Mouse (Mus musculus): ENCODE results near the gene Usp29.
"Not testable (repeated sequence)": the region's sequence is repeated elsewhere in the genome, so short reads cannot be mapped to it uniquely, and the experiment has no call there.

Gene Usp29

GRCm38 (mm10) chr7:6770286-6770685 lies 39.9 kb downstream of the Usp29 start:
- peak; percentile 28 for DNase-seq

GRCm38 (mm10) chr7:6773865-6774413 lies 43.6 kb downstream of the Usp29 start:
- not testable (repeated sequence) for DNase-seq

- DNase-seq: no peak
These were observed 46.1 kb downstream of the Usp29 start for GRCm38 (mm10) chr7:6776314-6777059.

- peak; percentile 14 for DNase-seq
These were observed 46.7 kb downstream of the Usp29 start for GRCm38 (mm10) chr7:6777107-6777506.

GRCm38 (mm10) chr7:6777689-6778088 lies 47.3 kb downstream of the Usp29 start:
- no peak for DNase-seq

- no peak for DNase-seq
These were observed 48.8 kb downstream of the Usp29 start for GRCm38 (mm10) chr7:6779172-6779571.

- no peak for DNase-seq
These were observed 51.2 kb downstream of the Usp29 start for GRCm38 (mm10) chr7:6781541-6781940.

- peak; percentile 35 for DNase-seq
These were observed 54.1 kb downstream of the Usp29 start for GRCm38 (mm10) chr7:6784340-6785073.

GRCm38 (mm10) chr7:6787000-6787399 lies 56.6 kb downstream of the Usp29 start:
- peak; percentile 23 for DNase-seq

GRCm38 (mm10) chr7:6788101-6788500 lies 57.7 kb downstream of the Usp29 start:
- DNase-seq: no peak

GRCm38 (mm10) chr7:6791286-6792065 lies 61.1 kb downstream of the Usp29 start:
- no peak for DNase-seq

- DNase-seq: no peak
These were observed 62.9 kb downstream of the Usp29 start for GRCm38 (mm10) chr7:6793240-6793639.

GRCm38 (mm10) chr7:6793811-6794210 lies 63.4 kb downstream of the Usp29 start:
- no peak for DNase-seq

GRCm38 (mm10) chr7:6797408-6797807 lies 67.0 kb downstream of the Usp29 start:
- no peak for DNase-seq

GRCm38 (mm10) chr7:6799105-6799805 lies 68.9 kb downstream of the Usp29 start:
- no peak for DNase-seq

GRCm38 (mm10) chr7:6800586-6801441 lies 70.4 kb downstream of the Usp29 start:
- DNase-seq: no peak

- no peak for DNase-seq
These were observed 71.3 kb downstream of the Usp29 start for GRCm38 (mm10) chr7:6801642-6802041.

- DNase-seq: no peak
These were observed 80.2 kb downstream of the Usp29 start for GRCm38 (mm10) chr7:6810556-6810955.

GRCm38 (mm10) chr7:6814971-6815370 lies 84.6 kb downstream of the Usp29 start:
- DNase-seq: no peak

GRCm38 (mm10) chr7:6816706-6817376 lies 86.5 kb downstream of the Usp29 start:
- no peak for DNase-seq

GRCm38 (mm10) chr7:6820296-6820695 lies 89.9 kb downstream of the Usp29 start:
- no peak for DNase-seq

All from kidney, adult 9 months (tissue).